Mouse (Mus musculus): Measurements from ENCODE around the gene Eml6. TPM values are rescaled to one million over a fixed set of nuclear protein-coding genes. Genes with fewer than 3 reads are reported as not detected.
A peak's percentile ranks its signal among the peaks of the same experiment; 100 is the strongest.

Gene Eml6
- polyA plus RNA-seq, 1 experiment from 2014 or later, result 0.13 TPM

DNA sequence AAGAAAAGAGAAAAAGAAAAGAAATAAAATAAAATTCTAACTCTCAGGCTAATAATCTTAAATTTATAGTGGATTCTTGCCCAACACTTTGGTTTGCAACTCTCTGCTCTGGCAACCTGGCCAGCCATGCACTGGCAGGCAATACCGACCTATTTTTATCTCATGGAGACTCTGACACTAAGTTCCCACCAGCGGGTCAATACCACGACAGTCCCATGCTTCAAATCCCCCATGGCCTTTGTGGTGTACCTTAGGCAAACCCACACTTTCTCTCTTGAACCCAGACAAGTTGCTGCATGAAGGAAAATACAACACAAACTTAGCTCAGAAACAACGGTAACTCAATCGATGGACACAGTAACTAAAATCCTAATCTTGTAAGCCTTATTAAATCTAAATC, 66.5 kb downstream of the Eml6 start:
- no peak overlapping the region for H3K4me2 ChIP-seq (ENCODE audit: low read depth, low read length)
- no peaks in the 10 kb centered on the region for H3K36me3 ChIP-seq (replicated peaks; ENCODE audit: insufficient read depth, low read length)
- H3K27me3 ChIP-seq (ENCODE audit: insufficient read depth, low read length), result no peaks in the 10 kb centered on the region
- TF ChIP-seq EP300 (IDR thresholded peaks at IDR 0.05; ENCODE audit: low read depth) (no peak), CTCF (IDR thresholded peaks at IDR 0.05; ENCODE audit: low read depth) (no peak)
- no peak overlapping the region for H3K4me3 ChIP-seq (ENCODE audit: low read depth, low read length)
- H3K4me1 ChIP-seq (ENCODE audit: insufficient read depth), result no peaks in the 10 kb centered on the region
- H3K27ac ChIP-seq (ENCODE audit: low read depth), result no peak overlapping the region
- H3K9ac ChIP-seq (replicated peaks), result no peak overlapping the region
- DNase-seq (no peak), ATAC-seq (no peak)
- no peaks in the 10 kb centered on the region for H3K9me3 ChIP-seq (ENCODE audit: low read length)
- 74% methylated on average over 5 of the region's 5 CpGs for WGBS (ENCODE audit: insufficient replicate concordance)

GRCm38 (mm10) chr11:29944661-29945060, 81.2 kb downstream of the Eml6 start:
- DNase-seq (no peak), ATAC-seq (no peak)
- no peak overlapping the region for H3K4me2 ChIP-seq (ENCODE audit: low read depth, low read length)
- no peaks in the 10 kb centered on the region for H3K9me3 ChIP-seq (ENCODE audit: low read length)
- H3K27me3 ChIP-seq (ENCODE audit: insufficient read depth, low read length), result no peaks in the 10 kb centered on the region
- TF ChIP-seq EP300 (IDR thresholded peaks at IDR 0.05; ENCODE audit: low read depth) (no peak), CTCF (IDR thresholded peaks at IDR 0.05; ENCODE audit: low read depth) (no peak)
- no peaks in the 10 kb centered on the region for H3K36me3 ChIP-seq (replicated peaks; ENCODE audit: insufficient read depth, low read length)
- H3K4me1 ChIP-seq (ENCODE audit: insufficient read depth), result no peaks in the 10 kb centered on the region
- no peak overlapping the region for H3K9ac ChIP-seq (replicated peaks)
- 76% methylated on average over 3 of the region's 3 CpGs for WGBS (ENCODE audit: insufficient replicate concordance)
- no peak overlapping the region for H3K4me3 ChIP-seq (ENCODE audit: low read depth, low read length)
- H3K27ac ChIP-seq (ENCODE audit: low read depth), result no peak overlapping the region

GRCm38 (mm10) chr11:29924332-29924731, 101.5 kb downstream of the Eml6 start:
- no peak overlapping the region for H3K9ac ChIP-seq (replicated peaks)
- no peaks in the 10 kb centered on the region for H3K36me3 ChIP-seq (replicated peaks; ENCODE audit: insufficient read depth, low read length)
- ATAC-seq (no peak), DNase-seq (no peak)
- WGBS (ENCODE audit: insufficient replicate concordance), result 84% methylated on average over 2 of the region's 2 CpGs
- H3K4me2 ChIP-seq (ENCODE audit: low read depth, low read length), result no peak overlapping the region
- H3K4me1 ChIP-seq (ENCODE audit: insufficient read depth), result no peaks in the 10 kb centered on the region
- H3K4me3 ChIP-seq (ENCODE audit: low read depth, low read length), result no peak overlapping the region
- TF ChIP-seq CTCF (IDR thresholded peaks at IDR 0.05; ENCODE audit: low read depth) (no peak), EP300 (IDR thresholded peaks at IDR 0.05; ENCODE audit: low read depth) (no peak)
- H3K27ac ChIP-seq (ENCODE audit: low read depth), result no peak overlapping the region
- no peaks in the 10 kb centered on the region for H3K9me3 ChIP-seq (ENCODE audit: low read length)
- H3K27me3 ChIP-seq (ENCODE audit: insufficient read depth, low read length), result no peaks in the 10 kb centered on the region

DNA sequence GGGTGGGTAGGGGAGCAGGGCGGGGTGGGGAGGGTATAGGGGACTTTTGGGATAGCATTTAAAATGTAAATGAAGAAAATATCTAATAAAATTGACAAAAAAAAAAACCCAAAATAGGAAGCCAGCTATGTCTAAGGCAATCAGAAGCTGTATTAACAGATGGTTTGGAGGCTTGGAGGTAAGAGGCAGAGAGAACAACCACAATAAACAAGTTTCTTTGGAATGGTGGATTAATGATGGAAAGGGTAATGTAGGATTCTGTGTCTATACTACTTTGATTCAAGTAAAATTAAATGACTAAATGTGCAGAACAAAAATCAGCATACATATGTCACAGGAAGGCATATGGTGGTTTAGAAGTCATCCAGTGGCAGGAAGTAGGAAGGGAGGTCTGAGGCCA, 102.0 kb downstream of the Eml6 start:
- no peak overlapping the region for H3K27ac ChIP-seq (ENCODE audit: low read depth)
- H3K27me3 ChIP-seq (ENCODE audit: insufficient read depth, low read length), result no peaks in the 10 kb centered on the region
- H3K4me3 ChIP-seq (ENCODE audit: low read depth, low read length), result no peak overlapping the region
- no peak overlapping the region for H3K4me2 ChIP-seq (ENCODE audit: low read depth, low read length)
- ATAC-seq (no peak), DNase-seq (no peak)
- WGBS (ENCODE audit: insufficient replicate concordance), result 65% methylated on average over 1 of the region's 1 CpGs
- H3K4me1 ChIP-seq (ENCODE audit: insufficient read depth), result no peaks in the 10 kb centered on the region
- TF ChIP-seq CTCF (IDR thresholded peaks at IDR 0.05; ENCODE audit: low read depth) (no peak), EP300 (IDR thresholded peaks at IDR 0.05; ENCODE audit: low read depth) (no peak)
- no peak overlapping the region for H3K9ac ChIP-seq (replicated peaks)
- H3K36me3 ChIP-seq (replicated peaks; ENCODE audit: insufficient read depth, low read length), result no peaks in the 10 kb centered on the region
- H3K9me3 ChIP-seq (ENCODE audit: low read length), result no peaks in the 10 kb centered on the region

DNA sequence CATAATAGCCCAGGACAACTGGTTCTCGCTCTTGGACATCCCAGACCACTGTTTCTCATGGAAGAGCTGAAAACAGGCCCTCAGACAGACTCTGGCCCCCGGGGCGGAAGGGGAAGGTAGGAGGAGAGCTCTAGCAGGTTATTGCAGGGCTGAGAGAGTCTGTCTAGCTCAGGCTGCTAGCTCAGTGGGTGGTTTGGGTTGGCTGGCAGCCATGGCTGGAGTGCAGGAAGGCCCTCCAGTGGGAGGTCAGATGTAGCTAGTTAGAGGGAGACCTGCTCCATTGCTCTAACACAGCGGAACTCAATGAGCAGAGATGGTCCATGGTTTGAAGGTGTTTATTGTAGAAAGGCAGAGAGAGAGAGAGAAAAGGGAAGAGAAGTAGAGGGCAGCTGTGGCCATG, 112.7 kb downstream of the Eml6 start:
- 76% methylated on average over 4 of the region's 4 CpGs for WGBS (ENCODE audit: insufficient replicate concordance)
- H3K9me3 ChIP-seq (ENCODE audit: low read length), result no peaks in the 10 kb centered on the region
- DNase-seq, result no peak
- H3K9ac ChIP-seq (replicated peaks), result no peak overlapping the region
- no peaks in the 10 kb centered on the region for H3K27me3 ChIP-seq (ENCODE audit: insufficient read depth, low read length)
- no peak for TF ChIP-seq CTCF (IDR thresholded peaks at IDR 0.05; ENCODE audit: low read depth)
- no peak for TF ChIP-seq EP300 (IDR thresholded peaks at IDR 0.05; ENCODE audit: low read depth)
- no peak for ATAC-seq
- H3K27ac ChIP-seq (ENCODE audit: low read depth), result no peak overlapping the region
- no peak overlapping the region for H3K4me2 ChIP-seq (ENCODE audit: low read depth, low read length)
- H3K4me1 ChIP-seq (ENCODE audit: insufficient read depth), result no peaks in the 10 kb centered on the region
- H3K4me3 ChIP-seq (ENCODE audit: low read depth, low read length), result no peak overlapping the region
- no peaks in the 10 kb centered on the region for H3K36me3 ChIP-seq (replicated peaks; ENCODE audit: insufficient read depth, low read length)

DNA sequence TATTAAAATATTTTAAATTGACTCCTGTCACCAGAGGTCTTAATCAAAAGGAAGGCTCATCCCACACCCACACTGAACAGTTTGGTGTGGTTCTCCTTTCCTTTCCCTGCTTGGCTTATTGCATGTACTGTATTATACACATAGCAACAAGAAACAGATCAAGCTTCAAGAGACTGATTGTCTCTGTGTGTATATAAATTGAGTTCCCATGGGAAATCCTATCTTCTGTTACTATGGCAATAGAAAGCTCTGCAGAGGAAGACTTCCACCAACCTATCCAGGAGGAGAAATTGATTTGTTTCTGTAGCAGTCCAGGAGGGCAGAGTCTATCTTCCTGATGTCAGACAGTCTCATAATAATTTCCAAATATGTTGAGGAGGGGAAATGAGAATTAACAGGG, 116.5 kb downstream of the Eml6 start:
- DNase-seq (no peak), ATAC-seq (no peak)
- Histone ChIP-seq H3K27ac (ENCODE audit: low read depth) (no peak overlapping the region), H3K36me3 (replicated peaks; ENCODE audit: insufficient read depth, low read length) (no peaks in the 10 kb centered on the region), H3K27me3 (ENCODE audit: insufficient read depth, low read length) (no peaks in the 10 kb centered on the region), H3K4me3 (ENCODE audit: low read depth, low read length) (no peak overlapping the region), H3K4me1 (ENCODE audit: insufficient read depth) (no peaks in the 10 kb centered on the region), H3K4me2 (ENCODE audit: low read depth, low read length) (no peak overlapping the region), H3K9ac (replicated peaks) (no peak overlapping the region), H3K9me3 (ENCODE audit: low read length) (no peaks in the 10 kb centered on the region)
- no peak for TF ChIP-seq EP300 (IDR thresholded peaks at IDR 0.05; ENCODE audit: low read depth)
- no peak for TF ChIP-seq CTCF (IDR thresholded peaks at IDR 0.05; ENCODE audit: low read depth)

GRCm38 (mm10) chr11:29885160-29885559, 140.7 kb downstream of the Eml6 start:
- DNase-seq (peak; percentile 50), ATAC-seq (peak; percentile 47; the same call in 1 of the 2 replicates)
- Histone ChIP-seq H3K9me3 (ENCODE audit: low read length) (no peaks in the 10 kb centered on the region), H3K27me3 (ENCODE audit: insufficient read depth, low read length) (no peaks in the 10 kb centered on the region), H3K9ac (replicated peaks) (no peak overlapping the region), H3K27ac (ENCODE audit: low read depth) (no peak overlapping the region), H3K4me3 (ENCODE audit: low read depth, low read length) (no peak overlapping the region), H3K36me3 (replicated peaks; ENCODE audit: insufficient read depth, low read length) (no peaks in the 10 kb centered on the region), H3K4me1 (ENCODE audit: insufficient read depth) (no peaks in the 10 kb centered on the region), H3K4me2 (ENCODE audit: low read depth, low read length) (no peak overlapping the region)
- peak; percentile 82 for TF ChIP-seq CTCF (IDR thresholded peaks at IDR 0.05; ENCODE audit: low read depth)
- TF ChIP-seq EP300 (IDR thresholded peaks at IDR 0.05; ENCODE audit: low read depth), result no peak
- 0% methylated on average over 1 of the region's 1 CpGs for WGBS (ENCODE audit: insufficient replicate concordance)
